Mouse (Mus musculus) midbrain, postnatal 0 days (tissue): ENCODE results near the gene Rab22a. TPM values are rescaled to one million over a fixed set of nuclear protein-coding genes. Genes with fewer than 3 reads are reported as not detected.

ENCODE experiments used
- ATAC-seq: fragments of 200-750 bp; cut with Nextera tagmentation; 2 replicates; pipeline ENCODE4 v1.8.0; 2017; ENCODE audit warnings: moderate number of reproducible peaks, mild to moderate bottlenecking, moderate TSS enrichment, moderate library complexity; ENCODE audit not compliant: low FRiP score
- DNase-seq: peaks from one replicate; pipeline ENCODE4 v3.0.0-alpha.2; 2015; ENCODE audit warnings: low spot score
- H3K27ac ChIP-seq: fragments of 300-500 bp; sonication (generic); 2 replicates; pipeline ENCODE4 v1.5.1; 2014; ENCODE audit warnings: low read depth, mild to moderate bottlenecking, low read length, mixed read lengths
- H3K27me3 ChIP-seq: fragments of 300-500 bp; sonication (generic); 2 replicates; pipeline ENCODE4 v1.6.1; 2014; ENCODE audit warnings: low read length, control low read depth, mixed read lengths; ENCODE audit not compliant: insufficient read depth
- H3K36me3 ChIP-seq: fragments of 300-500 bp; sonication (generic); 2 replicates; pipeline ENCODE4 v1.6.1; 2014; ENCODE audit warnings: low read length, control low read depth, mixed read lengths; ENCODE audit not compliant: insufficient read depth
- H3K4me1 ChIP-seq: fragments of 300-500 bp; sonication (generic); 2 replicates; pipeline ENCODE4 v1.6.1; 2014; ENCODE audit warnings: mild to moderate bottlenecking, control low read depth, antibody characterized with exemption, low read length, mixed read lengths; ENCODE audit not compliant: insufficient read depth
- H3K4me2 ChIP-seq: fragments of 300-500 bp; sonication (generic); 2 replicates; pipeline ENCODE4 v1.6.1; 2014; ENCODE audit warnings: low read depth, mild to moderate bottlenecking, low read length, mixed read lengths; ENCODE audit not compliant: poor library complexity, severe bottlenecking
- H3K4me3 ChIP-seq: fragments of 300-500 bp; sonication (generic); 2 replicates; pipeline ENCODE4 v1.5.1; 2014; ENCODE audit warnings: low read depth, mild to moderate bottlenecking, low read length, moderate library complexity
- H3K9ac ChIP-seq: fragments of 300-500 bp; sonication (generic); replicated peaks from 2 replicates; pipeline ENCODE4 v1.6.1; 2014; ENCODE audit warnings: mild to moderate bottlenecking, low read length, moderate library complexity, mixed read lengths; ENCODE audit not compliant: poor library complexity, severe bottlenecking
- H3K9me3 ChIP-seq: fragments of 300-500 bp; sonication (generic); 2 replicates; pipeline ENCODE4 v1.6.1; 2016; ENCODE audit warnings: low read length, control low read depth
- CTCF ChIP-seq: IDR thresholded peaks from 2 replicates; pipeline ENCODE4 v1.5.1; 2016; ENCODE audit warnings: antibody characterized with exemption, mild to moderate bottlenecking
- WGBS: fragments of 180-500 bp; shearing (Covaris S2); extraction: QIAGEN DNeasy Blood & Tissue Kit; methylation state at CpG from one replicate; pipeline ENCODE4 v1.1.7; 2014; 5-methylcytosine and 5-hydroxymethylcytosine counted together
- polyA plus RNA-seq: library from polyadenylated mRNA; unstranded; fragments of >200 nt; fragmentation: Nextera tagmentation; extraction: Ambion mirVana; gene quantifications from 2 replicates; pipeline ENCODE4 v1.2.1, GENCODE M21; 2015
- total RNA-seq: library from RNA; depleted of rRNA; stranded (reverse); fragments of >200 nt; gene quantifications from 2 replicates; pipeline ENCODE4 v1.2.3, GENCODE M21; 2014

Gene Rab22a
- total and polyA plus RNA-seq, 2 experiments from 2014 or later = 23.7 to 34.7 TPM

- DNase-seq = no peak
These were observed 12.2 kb upstream of the Rab22a start for GRCm38 (mm10) chr2:173647197-173647911.

GRCm38 (mm10) chr2:173649762-173650161 lies 9.8 kb upstream of the Rab22a start:
- WGBS = 86% methylated on average over 10 of the region's 10 CpGs
- Histone ChIP-seq H3K36me3 (no peaks in the 10 kb centered on the region), H3K27ac (no peak overlapping the region), H3K4me3 (no peak overlapping the region), H3K4me2 (no peak overlapping the region), H3K9ac (no peak overlapping the region), H3K9me3 (no peaks in the 10 kb centered on the region), H3K4me1 (no peaks in the 10 kb centered on the region), H3K27me3 (no peaks in the 10 kb centered on the region)
- TF ChIP-seq CTCF = no peak
- ATAC-seq = no peak
- DNase-seq = no peak

More at GRCm38 (mm10) chr2:173647197-173647911, 12.2 kb upstream of the Rab22a start:
- Histone ChIP-seq H3K4me1 (no peaks in the 10 kb centered on the region), H3K4me3 (no peak overlapping the region), H3K36me3 (no peaks in the 10 kb centered on the region), H3K9me3 (no peaks in the 10 kb centered on the region), H3K27ac (no peak overlapping the region), H3K27me3 (no peaks in the 10 kb centered on the region), H3K9ac (no peak overlapping the region), H3K4me2 (no peak overlapping the region)
- ATAC-seq = no peak
- TF ChIP-seq CTCF = no peak
- WGBS = 72% methylated on average over 19 of the region's 19 CpGs

- ATAC-seq (no peak), DNase-seq (no peak)
- Histone ChIP-seq H3K36me3 (no peaks in the 10 kb centered on the region), H3K27me3 (no peaks in the 10 kb centered on the region), H3K4me3 (no peak overlapping the region), H3K4me2 (no peak overlapping the region), H3K9me3 (no peaks in the 10 kb centered on the region), H3K4me1 (peaks cover 2% of the 10 kb centered on the region; the same call in 1 of the 2 replicates), H3K9ac (no peak overlapping the region), H3K27ac (no peak overlapping the region)
- no peak for TF ChIP-seq CTCF
- 93% methylated on average over 5 of the region's 5 CpGs for whole genome bisulfite sequencing
These were observed 6.0 kb upstream of the Rab22a start for GRCm38 (mm10) chr2:173653526-173653925.

GRCm38 (mm10) chr2:173657736-173658135 lies 1.8 kb upstream of the Rab22a start:
- peaks cover 4% of the 10 kb centered on the region; the same call in 1 of the 2 replicates for H3K36me3 ChIP-seq
- WGBS = 87% methylated on average over 6 of the region's 6 CpGs
- no peak overlapping the region for H3K9ac ChIP-seq
- no peaks in the 10 kb centered on the region for H3K27me3 ChIP-seq
- peaks cover 16% of the 10 kb centered on the region for H3K4me1 ChIP-seq
- no peak for DNase-seq
- ATAC-seq = no peak
- H3K4me2 ChIP-seq = no peak overlapping the region
- H3K27ac ChIP-seq = no peak overlapping the region
- TF ChIP-seq CTCF = no peak
- no peaks in the 10 kb centered on the region for H3K9me3 ChIP-seq
- H3K4me3 ChIP-seq = no peak overlapping the region

- ATAC-seq (no peak), DNase-seq (no peak)
- H3K9ac ChIP-seq = no peak overlapping the region
- no peak for TF ChIP-seq CTCF
- no peaks in the 10 kb centered on the region for H3K9me3 ChIP-seq
- peaks cover 5% of the 10 kb centered on the region; the same call in 1 of the 2 replicates for H3K36me3 ChIP-seq
- peak overlapping the region; percentile 86; the same call in 1 of the 2 replicates for H3K4me3 ChIP-seq
- WGBS = 90% methylated on average over 4 of the region's 4 CpGs
- no peak overlapping the region for H3K27ac ChIP-seq
- no peaks in the 10 kb centered on the region for H3K27me3 ChIP-seq
- H3K4me2 ChIP-seq = peak overlapping the region; percentile 84
- peaks cover 16% of the 10 kb centered on the region for H3K4me1 ChIP-seq
These were observed 1.0 kb upstream of the Rab22a start for GRCm38 (mm10) chr2:173658517-173658916.

GRCm38 (mm10) chr2:173659926-173660684 lies 545 bp downstream of the Rab22a start:
- ATAC-seq = no peak; the same call in none of the 2 replicates

More at GRCm38 (mm10) chr2:173659926-173660684, 545 bp downstream of the Rab22a start:
- 1% methylated on average over 33 of the region's 52 CpGs for WGBS
- Histone ChIP-seq H3K9me3 (no peaks in the 10 kb centered on the region), H3K36me3 (peaks cover 10% of the 10 kb centered on the region; the same call in 1 of the 2 replicates), H3K4me3 (peak overlapping the region; percentile 86), H3K9ac (peak overlapping the region; percentile 80), H3K4me2 (peak overlapping the region; percentile 98), H3K27me3 (no peaks in the 10 kb centered on the region), H3K4me1 (peaks cover 16% of the 10 kb centered on the region), H3K27ac (no peak overlapping the region)
- no peak for TF ChIP-seq CTCF
- DNase-seq = no peak
